Mouse (Mus musculus) liver, embryonic 12.5 days (tissue): ENCODE measurements around the gene Prkar2b. TPM values are rescaled to one million over a fixed set of nuclear protein-coding genes. Genes with fewer than 3 reads are reported as not detected.
"Not testable (repeated sequence)": the region's sequence is repeated elsewhere in the genome, so short reads cannot be mapped to it uniquely, and the experiment has no call there.

Source experiments
- ATAC-seq: fragments of 200-750 bp; cut with Nextera tagmentation; 2 replicates; pipeline ENCODE4 v1.8.0; 2017; ENCODE audit warnings: moderate number of reproducible peaks, mild to moderate bottlenecking, moderate library complexity
- H3K27ac ChIP-seq: fragments of 300-500 bp; sonication (generic); 2 replicates; pipeline ENCODE4 v1.5.1; 2016; ENCODE audit warnings: mild to moderate bottlenecking
- H3K27me3 ChIP-seq: fragments of 300-500 bp; sonication (generic); replicated peaks from 2 replicates; pipeline ENCODE4 v1.6.1; 2016; ENCODE audit warnings: mild to moderate bottlenecking, moderate library complexity
- H3K36me3 ChIP-seq: fragments of 300-500 bp; sonication (generic); 2 replicates; pipeline ENCODE4 v1.6.1; 2016; ENCODE audit warnings: mild to moderate bottlenecking, moderate library complexity
- H3K4me1 ChIP-seq: fragments of 300-500 bp; sonication (generic); 2 replicates; pipeline ENCODE4 v1.6.1; 2016
- H3K4me2 ChIP-seq: fragments of 300-500 bp; sonication (generic); 2 replicates; pipeline ENCODE4 v1.6.1; 2016; ENCODE audit warnings: mild to moderate bottlenecking, moderate library complexity
- H3K4me3 ChIP-seq: fragments of 300-500 bp; sonication (generic); 2 replicates; pipeline ENCODE4 v1.5.1; 2016; ENCODE audit warnings: mild to moderate bottlenecking, moderate library complexity
- H3K9ac ChIP-seq: fragments of 300-500 bp; sonication (generic); 2 replicates; pipeline ENCODE4 v1.6.1; 2016; ENCODE audit warnings: mild to moderate bottlenecking, moderate library complexity
- H3K9me3 ChIP-seq: fragments of 300-500 bp; sonication (generic); replicated peaks from 2 replicates; pipeline ENCODE4 v1.6.1; 2016; ENCODE audit warnings: mild to moderate bottlenecking, moderate library complexity
- WGBS: fragments of 180-500 bp; shearing (Covaris S2); methylation state at CpG from one replicate; pipeline ENCODE4 v1.1.7; 2016; ENCODE audit not compliant: insufficient replicate concordance; 5-methylcytosine and 5-hydroxymethylcytosine counted together
- polyA plus RNA-seq: library from polyadenylated mRNA; unstranded; fragments of >200 nt; fragmentation: Nextera tagmentation; extraction: Ambion mirVana; gene quantifications from 2 replicates; pipeline ENCODE4 v1.2.1, GENCODE M21; 2016

The Prkar2b gene
- polyA plus RNA-seq, 1 experiment from 2014 or later: 137 TPM

- 24% methylated on average over 3 of the region's 3 CpGs for WGBS
- ATAC-seq: peak; percentile 22; the same call in 1 of the 2 replicates
- H3K27me3 ChIP-seq: no peaks in the 10 kb centered on the region
- H3K36me3 ChIP-seq: peaks cover 49% of the 10 kb centered on the region
- H3K9me3 ChIP-seq: no peaks in the 10 kb centered on the region
- peaks cover 68% of the 10 kb centered on the region for H3K4me1 ChIP-seq
- 0 out of 2 replicates have a peak overlapping the region, but pooled peaks have one; percentile 6 for H3K4me3 ChIP-seq
- H3K4me2 ChIP-seq: peak overlapping the region; percentile 41
- peak overlapping the region; percentile 79 for H3K27ac ChIP-seq
- no peak overlapping the region; the same call in 1 of the 2 replicates for H3K9ac ChIP-seq
Observed at GRCm38 (mm10) chr12:32018376-32018750, 42.7 kb downstream of the Prkar2b start.

GRCm38 (mm10) chr12:32017636-32018375 is 43.3 kb downstream of the Prkar2b start:
- peaks cover 52% of the 10 kb centered on the region for H3K36me3 ChIP-seq
- 10% methylated on average over 7 of the region's 7 CpGs for WGBS
- peak overlapping the region; percentile 41 for H3K4me2 ChIP-seq
- ATAC-seq: peak; percentile 84
- H3K9me3 ChIP-seq: no peaks in the 10 kb centered on the region
- peak overlapping the region; percentile 7; the same call in 1 of the 2 replicates for H3K9ac ChIP-seq
- peaks cover 71% of the 10 kb centered on the region for H3K4me1 ChIP-seq
- H3K4me3 ChIP-seq: 0 out of 2 replicates have a peak overlapping the region, but pooled peaks have one; percentile 6
- peak overlapping the region; percentile 79 for H3K27ac ChIP-seq
- H3K27me3 ChIP-seq: no peaks in the 10 kb centered on the region

GRCm38 (mm10) chr12:32016472-32016871 is 44.6 kb downstream of the Prkar2b start:
- no peak for ATAC-seq
- no peak overlapping the region for H3K9ac ChIP-seq
- no peaks in the 10 kb centered on the region for H3K9me3 ChIP-seq
- H3K4me1 ChIP-seq: peaks cover 75% of the 10 kb centered on the region
- 67% methylated on average over 6 of the region's 6 CpGs for WGBS
- peak overlapping the region; percentile 79 for H3K27ac ChIP-seq
- H3K4me3 ChIP-seq: no peak overlapping the region
- H3K4me2 ChIP-seq: no peak overlapping the region
- peaks cover 47% of the 10 kb centered on the region for H3K36me3 ChIP-seq
- H3K27me3 ChIP-seq: no peaks in the 10 kb centered on the region

GRCm38 (mm10) chr12:32015268-32015769 is 45.8 kb downstream of the Prkar2b start:
- Histone ChIP-seq H3K4me3 (no peak overlapping the region), H3K36me3 (peaks cover 46% of the 10 kb centered on the region), H3K4me1 (peaks cover 85% of the 10 kb centered on the region), H3K9ac (no peak overlapping the region), H3K27ac (no peak overlapping the region), H3K27me3 (no peaks in the 10 kb centered on the region), H3K4me2 (no peak overlapping the region), H3K9me3 (no peaks in the 10 kb centered on the region)
- no peak for ATAC-seq
- WGBS: 75% methylated on average over 6 of the region's 6 CpGs

- no peaks in the 10 kb centered on the region for H3K27me3 ChIP-seq
- H3K36me3 ChIP-seq: peaks cover 44% of the 10 kb centered on the region
- H3K9ac ChIP-seq: no peak overlapping the region
- no peak overlapping the region for H3K27ac ChIP-seq
- no peak overlapping the region for H3K4me2 ChIP-seq
- WGBS: 70% methylated on average over 7 of the region's 7 CpGs
- peaks cover 87% of the 10 kb centered on the region for H3K4me1 ChIP-seq
- H3K4me3 ChIP-seq: no peak overlapping the region
- no peak for ATAC-seq
- no peaks in the 10 kb centered on the region for H3K9me3 ChIP-seq
Observed at GRCm38 (mm10) chr12:32014811-32015210, 46.3 kb downstream of the Prkar2b start.

GRCm38 (mm10) chr12:32012169-32012568 is 48.9 kb downstream of the Prkar2b start:
- H3K27ac ChIP-seq: peak overlapping the region; percentile 47

GRCm38 (mm10) chr12:32011128-32011527 is 50.0 kb downstream of the Prkar2b start:
- Histone ChIP-seq H3K27ac (peak overlapping the region; percentile 37; the same call in 1 of the 2 replicates), H3K4me3 (no peak overlapping the region), H3K36me3 (peaks cover 48% of the 10 kb centered on the region), H3K9ac (no peak overlapping the region), H3K4me2 (no peak overlapping the region), H3K27me3 (no peaks in the 10 kb centered on the region), H3K9me3 (no peaks in the 10 kb centered on the region), H3K4me1 (peaks cover 71% of the 10 kb centered on the region)
- 75% methylated on average over 5 of the region's 5 CpGs for WGBS
- no peak for ATAC-seq

More at GRCm38 (mm10) chr12:32012169-32012568, 48.9 kb downstream of the Prkar2b start:
- H3K9me3 ChIP-seq: no peaks in the 10 kb centered on the region
- no peak for ATAC-seq
- WGBS: 52% methylated on average over 2 of the region's 2 CpGs
- peaks cover 77% of the 10 kb centered on the region for H3K4me1 ChIP-seq
- no peak overlapping the region for H3K4me2 ChIP-seq
- no peak overlapping the region for H3K9ac ChIP-seq
- no peak overlapping the region for H3K4me3 ChIP-seq
- H3K27me3 ChIP-seq: no peaks in the 10 kb centered on the region
- peaks cover 45% of the 10 kb centered on the region for H3K36me3 ChIP-seq

GRCm38 (mm10) chr12:32009985-32010369 is 51.1 kb downstream of the Prkar2b start:
- 15% methylated on average over 6 of the region's 6 CpGs for WGBS
- ATAC-seq: not testable (repeated sequence)

GRCm38 (mm10) chr12:32009267-32009984 is 51.7 kb downstream of the Prkar2b start:
- peak overlapping the region; percentile 23; the same call in 1 of the 2 replicates for H3K4me3 ChIP-seq
- H3K27me3 ChIP-seq: no peaks in the 10 kb centered on the region
- H3K4me1 ChIP-seq: peaks cover 60% of the 10 kb centered on the region
- 15% methylated on average over 8 of the region's 8 CpGs for WGBS
- peaks cover 52% of the 10 kb centered on the region for H3K36me3 ChIP-seq
- H3K9me3 ChIP-seq: no peaks in the 10 kb centered on the region
- H3K27ac ChIP-seq: peak overlapping the region; percentile 77
- H3K4me2 ChIP-seq: peak overlapping the region; percentile 43
- peak; percentile 25 for ATAC-seq
- H3K9ac ChIP-seq: peak overlapping the region; percentile 41; the same call in 1 of the 2 replicates

More at GRCm38 (mm10) chr12:32009985-32010369, 51.1 kb downstream of the Prkar2b start:
- H3K27me3 ChIP-seq, H3K27ac ChIP-seq, H3K9ac ChIP-seq, H3K9me3 ChIP-seq: not testable (repeated sequence)
- Histone ChIP-seq H3K36me3 (peaks cover 52% of the 10 kb centered on the region), H3K4me2 (peak overlapping the region; percentile 43), H3K4me3 (peak overlapping the region; percentile 2; the same call in 1 of the 2 replicates), H3K4me1 (peaks cover 63% of the 10 kb centered on the region)

- H3K9me3 ChIP-seq: no peaks in the 10 kb centered on the region
- no peak for ATAC-seq
Observed at GRCm38 (mm10) chr12:32008728-32009127, 52.4 kb downstream of the Prkar2b start.

GRCm38 (mm10) chr12:32007646-32008045 is 53.5 kb downstream of the Prkar2b start:
- 91% methylated on average over 4 of the region's 4 CpGs for WGBS

More at GRCm38 (mm10) chr12:32008728-32009127, 52.4 kb downstream of the Prkar2b start:
- Histone ChIP-seq H3K27ac (no peak overlapping the region), H3K27me3 (no peaks in the 10 kb centered on the region), H3K9ac (no peak overlapping the region), H3K4me1 (peaks cover 53% of the 10 kb centered on the region), H3K4me2 (no peak overlapping the region), H3K36me3 (peaks cover 45% of the 10 kb centered on the region), H3K4me3 (no peak overlapping the region)
- WGBS: 55% methylated on average over 5 of the region's 5 CpGs

GRCm38 (mm10) chr12:32007040-32007439 is 54.1 kb downstream of the Prkar2b start:
- H3K4me1 ChIP-seq: peaks cover 43% of the 10 kb centered on the region
- no peak overlapping the region for H3K4me3 ChIP-seq
- H3K36me3 ChIP-seq: peaks cover 38% of the 10 kb centered on the region
- H3K27ac ChIP-seq: no peak overlapping the region
- no peaks in the 10 kb centered on the region for H3K9me3 ChIP-seq
- H3K27me3 ChIP-seq: no peaks in the 10 kb centered on the region
- no peak overlapping the region for H3K4me2 ChIP-seq
- WGBS: 92% methylated on average over 8 of the region's 8 CpGs
- no peak for ATAC-seq
- no peak overlapping the region for H3K9ac ChIP-seq

More at GRCm38 (mm10) chr12:32007646-32008045, 53.5 kb downstream of the Prkar2b start:
- no peak overlapping the region for H3K27ac ChIP-seq
- H3K9ac ChIP-seq: no peak overlapping the region
- peaks cover 45% of the 10 kb centered on the region for H3K4me1 ChIP-seq
- H3K4me2 ChIP-seq: no peak overlapping the region
- ATAC-seq: no peak
- no peak overlapping the region for H3K4me3 ChIP-seq
- H3K27me3 ChIP-seq: no peaks in the 10 kb centered on the region
- peaks cover 37% of the 10 kb centered on the region for H3K36me3 ChIP-seq
- no peaks in the 10 kb centered on the region for H3K9me3 ChIP-seq
